Mouse (Mus musculus) megakaryocyte, embryonic 14.5 days (primary cell): ENCODE measurements at regions not wholly inside any gene's neighbourhood (a gene's known extent, or its start where the extent isn't known, plus 50 kb on each side); places are given as distances from the start of the nearest gene placed in this dataset.

Source experiments
- FLI1 ChIP-seq: IDR thresholded peaks from 2 replicates; pipeline ENCODE4 v1.6.1; 2012; ENCODE audit warnings: low read length, inconsistent platforms, mixed read lengths
- GATA1 ChIP-seq: IDR thresholded peaks from 3 replicates; pipeline ENCODE4 v1.6.1; 2012; ENCODE audit warnings: mixed read lengths, low read length, inconsistent platforms, borderline replicate concordance

- TF ChIP-seq GATA1 (no peak), FLI1 (no peak)
These were observed 72.0 kb upstream of the Rgs2 start for GRCm38 (mm10) chr1:144075991-144076390.
